Mouse (Mus musculus) frontal cortex, adult 2 months (tissue): ENCODE measurements around the gene Gja1. TPM values are rescaled to one million over a fixed set of nuclear protein-coding genes. Genes with fewer than 3 reads are reported as not detected.

ENCODE experiments used
- DNase-seq, 2 experiments: peaks; one replicate each; pipeline ENCODE4 v3.0.0; 2022; ENCODE audit warnings: low spot score in 1 of 2; ENCODE audit errors: extremely low spot score in 1 of 2
- polyA plus RNA-seq: library from polyadenylated mRNA; depleted of rRNA; stranded (reverse); fragments of >200 nt; gene quantifications from 2 replicates; pipeline ENCODE4 v1.2.3, GENCODE M21; 2012; rRNA removed

Gene Gja1
- polyA plus RNA-seq, 1 experiment, result 117 TPM

DNA sequence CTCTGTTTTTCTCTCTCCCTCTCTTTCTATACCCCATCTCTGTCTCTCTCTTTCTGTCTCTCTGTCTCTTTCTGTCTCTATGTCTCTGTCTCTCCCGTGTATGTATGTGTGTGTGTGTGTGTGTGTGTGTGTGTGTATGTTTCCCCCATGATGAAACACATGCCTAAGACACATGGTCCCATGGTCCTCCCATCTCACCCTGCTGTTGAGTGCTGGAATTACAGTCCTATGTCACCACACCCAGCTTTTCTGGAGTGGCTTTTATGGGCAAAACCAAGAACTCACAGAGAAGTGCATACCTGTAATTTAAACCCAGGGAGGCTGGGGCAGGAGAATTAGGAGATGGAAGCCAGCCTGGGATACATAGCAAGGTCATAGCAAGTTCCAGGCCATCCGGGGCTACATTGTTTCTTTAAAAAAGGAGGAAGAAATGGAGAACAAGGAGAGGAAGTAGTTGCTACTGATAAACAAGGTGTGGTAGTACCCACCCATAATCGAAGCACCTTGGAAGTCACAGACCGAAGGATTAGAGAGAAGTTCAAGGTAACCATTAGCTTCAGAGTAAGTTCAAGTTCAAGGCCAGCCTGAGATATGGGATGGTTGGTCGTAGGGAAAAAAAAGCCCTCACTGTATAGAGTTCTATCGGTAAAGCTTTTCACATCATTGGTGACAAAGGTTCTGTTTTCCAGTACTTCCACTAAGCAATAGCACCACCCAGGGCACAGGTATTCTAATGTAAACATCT is 29.4 kb downstream of the Gja1 start:
- no peak for DNase-seq

DNA sequence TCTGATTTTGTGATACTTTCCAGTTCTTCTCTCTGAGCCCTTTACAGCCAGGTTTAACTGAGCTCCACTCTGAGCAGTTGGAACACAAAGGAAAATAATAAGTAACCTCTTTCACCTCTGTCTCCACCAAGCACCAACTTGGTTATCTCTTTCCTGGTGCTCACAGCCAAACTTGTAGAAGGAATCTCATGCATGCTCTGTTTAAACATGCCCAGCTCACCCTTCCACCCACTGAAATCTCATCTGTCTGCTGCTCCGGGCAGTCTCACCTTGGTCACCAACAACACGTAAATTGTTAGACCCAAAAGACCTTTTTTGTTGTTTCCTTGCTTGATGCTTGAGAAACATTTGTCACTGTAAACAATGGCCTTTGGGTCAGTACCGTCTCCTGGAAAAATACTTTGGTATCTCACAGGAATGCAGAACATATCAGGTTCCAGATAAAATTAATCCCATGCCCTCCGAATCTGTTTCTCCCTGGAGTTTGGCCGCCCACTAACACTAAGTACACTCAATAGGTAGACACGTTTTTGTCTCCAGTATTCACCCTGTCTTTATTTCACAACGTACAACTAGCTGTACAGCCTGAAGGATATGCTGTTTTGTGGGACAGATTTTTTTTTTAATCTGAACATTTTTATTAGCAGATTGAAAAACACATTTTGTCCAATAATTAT is 38.9 kb downstream of the Gja1 start:
- DNase-seq, result no peak

DNA sequence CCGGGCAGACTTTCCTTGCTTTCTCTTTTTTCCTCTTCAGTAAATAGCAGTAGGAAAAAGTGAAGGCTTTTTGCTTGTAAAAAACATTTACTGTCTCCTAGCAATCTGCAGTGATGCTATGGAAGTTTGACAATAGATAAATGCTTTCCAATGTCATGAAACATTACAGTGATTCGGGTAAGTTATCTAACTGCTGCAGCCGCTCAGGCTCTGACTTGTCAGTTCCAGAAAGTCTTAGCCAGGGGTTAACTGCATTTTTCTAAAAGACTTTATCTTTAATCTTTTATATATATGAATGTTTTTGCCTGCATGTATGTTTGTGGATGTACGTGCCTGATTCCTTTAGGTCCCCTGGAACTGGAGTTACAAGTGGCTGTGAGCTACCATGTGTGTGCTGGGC is 45.4 kb downstream of the Gja1 start:
- DNase-seq, result no peak

DNA sequence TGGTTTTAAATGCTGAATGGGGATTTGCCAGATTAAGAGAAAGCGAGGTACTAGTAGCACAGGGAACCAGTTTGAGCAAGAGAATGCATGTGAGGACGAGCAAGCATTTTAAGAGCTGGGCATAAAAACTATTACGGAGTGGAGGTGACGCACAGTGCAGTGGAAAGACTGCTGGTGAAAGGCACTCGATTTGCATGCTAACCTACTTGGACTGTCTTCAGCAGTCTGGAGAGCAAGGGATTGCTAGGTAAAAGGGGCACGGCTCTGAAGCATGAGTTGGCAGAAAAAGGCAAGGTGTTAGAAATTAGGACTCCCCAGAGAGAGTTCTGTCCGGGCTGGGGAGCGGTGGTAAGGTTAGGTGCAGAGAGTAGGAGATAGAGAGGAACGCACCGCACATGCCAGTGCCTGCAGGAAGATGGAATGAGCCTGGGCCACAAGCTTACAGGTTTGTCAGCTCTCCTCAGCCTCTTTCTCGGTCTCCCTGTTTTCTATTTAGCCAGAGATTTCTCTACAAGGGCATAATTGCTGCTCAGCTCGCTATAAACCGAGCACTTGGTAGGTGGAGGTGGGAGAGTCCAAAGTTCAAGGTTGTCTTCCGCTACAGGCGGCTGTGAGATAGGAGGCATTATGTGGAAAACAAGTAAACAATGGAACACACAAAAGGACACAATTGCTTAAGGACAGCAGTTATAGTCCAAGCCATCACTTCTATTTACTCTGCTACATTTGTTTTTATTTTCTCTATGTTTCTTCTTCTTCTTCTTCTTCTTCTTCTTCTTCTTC is 48.1 kb downstream of the Gja1 start:
- no peak for DNase-seq

DNA sequence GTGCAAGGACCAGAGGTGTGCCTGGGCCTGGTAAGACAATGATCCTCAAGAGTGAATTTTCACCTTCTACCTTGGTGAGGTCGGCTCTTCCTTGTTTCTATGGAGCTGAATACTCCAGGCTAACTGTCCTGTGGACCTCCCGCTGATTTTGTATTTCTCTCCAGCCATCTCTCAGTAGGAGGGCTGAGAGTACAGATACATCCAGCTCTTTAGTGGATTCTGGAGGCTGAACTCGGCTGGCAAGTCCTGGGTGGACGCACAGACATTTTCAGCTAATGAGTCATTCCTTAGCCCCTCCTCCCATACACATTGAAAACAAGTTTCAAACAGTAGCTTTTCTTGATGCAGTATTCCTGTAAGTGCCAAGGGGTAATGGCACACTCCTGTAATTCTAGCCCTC is 49.2 kb downstream of the Gja1 start:
- no peak for DNase-seq

DNA sequence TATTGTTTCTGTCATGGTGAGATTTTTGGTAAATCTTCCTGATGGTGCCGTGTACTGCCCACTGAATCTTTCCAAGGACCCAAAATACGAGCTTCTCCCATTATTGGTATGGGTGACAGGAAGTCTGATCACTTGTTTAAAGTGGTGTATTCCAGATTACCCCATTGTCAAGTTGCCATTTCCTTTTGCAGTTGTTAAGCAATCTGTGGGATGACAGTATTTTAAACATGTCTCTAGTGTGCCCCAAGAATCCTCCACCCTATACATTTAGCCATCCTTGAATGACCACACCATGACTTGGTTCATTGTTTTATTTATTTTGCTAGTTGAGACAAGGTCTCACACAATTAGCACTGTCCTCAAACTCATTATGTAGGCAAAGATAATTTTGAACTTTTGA is 50.3 kb downstream of the Gja1 start:
- no peak for DNase-seq

DNA sequence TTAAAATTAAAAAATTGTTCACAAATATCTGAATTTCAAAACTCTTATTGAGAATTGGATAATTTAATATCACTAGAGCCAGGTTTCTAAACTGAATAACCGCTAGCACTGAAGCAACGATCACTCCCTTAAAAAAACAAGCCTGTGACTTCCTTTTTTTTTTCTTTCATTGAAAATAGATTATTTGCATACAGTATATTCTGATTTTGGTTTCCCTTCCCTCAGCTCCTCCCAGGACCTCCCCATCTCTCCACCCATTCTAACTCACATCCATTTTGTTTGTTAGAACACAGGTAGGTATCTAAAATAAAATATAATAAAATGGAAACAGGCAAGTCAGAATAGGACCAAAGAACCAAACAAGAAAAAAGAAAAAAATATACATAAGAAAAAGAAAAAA is 50.7 kb downstream of the Gja1 start:
- no peak for DNase-seq

DNA sequence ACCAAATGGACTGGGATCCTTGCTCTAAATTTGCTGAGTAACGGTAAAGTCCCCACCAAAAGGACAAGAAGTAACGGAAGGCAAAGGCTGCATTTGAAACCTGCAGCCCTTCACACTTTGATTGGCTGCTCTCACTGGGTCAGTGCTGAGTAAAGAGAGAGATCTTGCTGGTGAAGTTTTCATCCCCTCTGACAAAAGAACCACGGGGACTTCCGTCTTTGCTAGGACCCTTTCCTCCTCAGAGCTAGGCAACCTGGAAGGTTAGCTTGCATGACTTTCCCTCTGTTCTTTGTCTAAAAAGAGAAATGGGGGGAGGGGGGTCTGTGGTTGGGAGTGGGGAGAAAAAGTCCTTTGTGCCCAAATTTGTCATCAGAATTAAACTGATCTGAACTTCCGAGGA is 51.9 kb downstream of the Gja1 start:
- DNase-seq, result no peak

DNA sequence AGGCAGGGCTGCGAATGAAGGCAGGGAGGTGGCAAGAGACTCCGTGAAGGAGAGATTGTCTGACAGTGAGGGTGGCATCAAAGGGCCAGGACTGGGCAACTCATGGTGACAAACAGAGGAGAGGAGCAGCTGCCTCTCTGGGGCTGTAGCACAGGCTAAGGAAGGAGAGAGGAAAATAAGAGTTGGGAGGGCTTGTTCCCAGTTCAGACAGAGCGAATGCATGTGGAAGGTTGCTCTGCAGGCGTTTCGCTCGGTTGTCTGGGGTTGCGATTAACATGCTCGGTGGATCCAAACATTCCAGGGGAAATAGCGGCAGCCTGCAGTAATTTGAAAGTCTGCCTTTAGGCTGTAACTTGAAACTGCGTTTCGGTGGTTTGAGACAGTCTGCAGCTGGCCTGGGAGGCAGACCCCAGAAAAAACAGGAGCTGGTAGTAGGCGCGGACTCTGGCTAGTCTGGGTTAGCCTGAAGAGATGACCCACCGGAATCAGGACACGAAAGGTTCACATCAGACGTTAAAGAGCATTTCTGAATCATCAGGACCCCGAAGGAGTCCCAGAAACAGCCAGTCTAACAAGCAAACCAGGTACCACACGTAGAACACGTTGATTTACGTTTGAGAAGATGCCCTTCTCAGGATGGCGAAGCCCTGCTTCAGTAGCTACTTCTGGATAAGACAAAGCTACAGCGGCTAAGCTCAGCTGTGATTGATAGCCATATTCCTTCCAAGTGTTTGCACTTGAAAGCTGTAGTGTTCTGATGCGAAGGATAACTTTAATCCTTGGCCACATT is 54.7 kb downstream of the Gja1 start:
- peak in 1 of 2 experiments; percentile 3 for DNase-seq

DNA sequence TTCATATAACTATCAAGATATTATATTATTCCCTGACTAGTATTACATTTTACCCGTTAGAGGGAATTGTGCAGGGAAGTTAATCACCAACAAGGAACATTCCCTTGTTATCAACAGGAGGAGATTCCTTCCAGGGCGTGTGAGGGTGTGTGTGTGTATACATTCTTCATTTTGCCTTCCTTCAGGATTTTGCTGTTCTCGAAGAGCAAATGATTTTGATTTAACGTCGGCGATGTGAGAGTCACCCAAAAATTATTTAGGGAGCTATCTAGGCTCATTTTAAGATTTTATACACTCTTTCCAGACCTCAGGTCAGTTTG is 55.2 kb downstream of the Gja1 start:
- no peak for DNase-seq

DNA sequence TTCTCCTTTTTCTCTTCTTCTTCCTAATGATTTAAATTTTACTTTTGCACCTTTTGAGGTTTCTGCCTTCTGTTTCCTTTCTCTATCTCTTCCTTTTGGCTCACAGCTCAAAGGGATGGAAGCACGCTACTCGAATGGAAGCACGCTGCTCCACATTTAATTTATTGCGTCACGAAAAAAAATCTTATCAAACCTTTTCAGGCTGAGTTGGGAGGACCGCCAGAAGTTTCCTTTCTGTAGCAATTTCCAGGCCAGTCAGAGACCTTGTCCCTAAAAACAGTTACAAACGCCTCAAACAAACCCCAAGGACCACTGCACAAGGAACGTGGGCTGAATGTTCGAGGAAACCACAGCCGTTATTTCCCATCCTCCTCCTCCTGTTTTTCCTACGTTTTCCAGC is 60.2 kb downstream of the Gja1 start:
- DNase-seq, result no peak

DNA sequence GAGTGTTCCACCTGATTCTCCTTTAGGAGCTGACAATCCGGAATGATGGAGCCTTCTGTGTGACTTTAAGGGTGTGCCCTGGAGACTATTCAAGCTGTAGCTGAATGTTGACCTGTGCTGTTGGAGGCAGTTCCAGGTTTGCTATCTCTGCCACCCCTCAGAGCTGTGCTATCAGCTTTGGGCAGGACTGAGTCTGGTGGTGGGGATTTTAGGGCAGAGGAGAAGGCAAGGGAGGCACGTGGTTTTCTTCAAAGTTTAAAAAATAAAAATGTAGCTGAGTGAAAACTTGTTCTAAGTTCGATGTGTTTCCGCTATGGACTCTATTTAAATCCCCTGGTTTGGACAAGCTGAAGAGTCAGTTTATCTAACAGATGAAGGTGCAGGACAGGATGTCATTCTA is 62.5 kb downstream of the Gja1 start:
- DNase-seq, result no peak

DNA sequence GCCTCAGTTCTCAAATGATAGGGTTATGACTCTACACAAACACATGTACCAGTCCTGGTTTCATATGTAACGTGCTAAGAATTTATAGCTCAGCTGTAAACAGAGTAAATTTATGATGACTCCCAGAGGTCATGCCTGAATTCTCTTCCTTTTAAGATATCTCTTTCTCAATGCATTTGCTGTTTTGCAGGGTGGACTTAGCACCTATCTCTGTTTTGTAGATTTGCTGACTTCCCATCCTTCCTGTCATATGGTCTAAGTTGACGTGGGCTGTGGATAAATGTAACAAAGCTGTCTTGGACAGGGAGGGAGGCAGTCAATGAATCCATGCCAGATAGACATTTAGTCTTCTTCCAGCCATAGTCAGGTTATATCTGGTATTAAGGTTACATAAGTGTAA is 67.3 kb downstream of the Gja1 start:
- no peak for DNase-seq

DNA sequence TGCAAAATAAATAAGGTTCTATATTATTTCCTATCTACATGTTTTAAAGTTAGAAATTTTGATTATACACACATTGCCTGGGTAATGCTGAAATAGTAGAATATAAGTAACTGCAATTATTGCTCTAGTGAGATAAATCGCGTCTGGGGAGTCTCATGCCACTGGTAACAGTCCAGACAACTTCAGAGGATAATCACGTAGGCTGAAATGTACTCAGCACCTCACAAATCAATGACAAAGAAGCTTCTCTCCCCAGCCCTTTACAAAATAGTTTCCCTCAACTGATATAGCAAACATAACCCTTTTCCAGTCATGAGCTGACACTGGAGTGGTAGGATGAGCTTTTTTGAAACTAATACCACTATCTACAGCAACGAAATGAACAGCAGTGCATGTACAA is 71.9 kb downstream of the Gja1 start:
- DNase-seq, result no peak

Other genes starting within 250 kb of the Gja1 start
- gene Tbc1d32, start 148.6 kb upstream of the Gja1 start, polyA plus RNA-seq, result 4.4 and 5.2 TPM in 2 replicates